Mouse (Mus musculus) right cerebral cortex, postnatal 36 days (tissue): ENCODE results near the gene Dnal1.
"Not testable (repeated sequence)": the region's sequence is repeated elsewhere in the genome, so short reads cannot be mapped to it uniquely, and the experiment has no call there.

Experiments
- DNase-seq, 2 experiments: peaks; one replicate each; pipeline ENCODE4 v3.0.0; 2022; ENCODE audit warnings: low spot score in 2 of 2, mixed read lengths in 1 of 2

The Dnal1 gene

GRCm38 (mm10) chr12:84114153-84114994, at the start of gene Dnal1:
Gene Dnal1, plus strand, starts transcription at chr12:84114366.
- peak; percentile 80 to 85 for DNase-seq

GRCm38 (mm10) chr12:84064621-84065020, 49.5 kb upstream of the Dnal1 start:
- DNase-seq, result no peak

GRCm38 (mm10) chr12:84067752-84068151, 46.4 kb upstream of the Dnal1 start:
- DNase-seq, result no peak

GRCm38 (mm10) chr12:84068296-84068695, 45.9 kb upstream of the Dnal1 start:
- no peak for DNase-seq

- DNase-seq, result no peak
Observed at GRCm38 (mm10) chr12:84068986-84069385, 45.2 kb upstream of the Dnal1 start, which contains the start of gene Acot5. Gene Acot5, plus strand, starts transcription at chr12:84069325.

GRCm38 (mm10) chr12:84069582-84069981, 44.6 kb upstream of the Dnal1 start:
- not testable (repeated sequence) for DNase-seq

GRCm38 (mm10) chr12:84071696-84072095, 42.5 kb upstream of the Dnal1 start:
- peak; percentile 27 to 70 for DNase-seq

- no peak for DNase-seq
Observed at GRCm38 (mm10) chr12:84077371-84077990, 36.7 kb upstream of the Dnal1 start.

GRCm38 (mm10) chr12:84083842-84084241, 30.3 kb upstream of the Dnal1 start:
- no peak for DNase-seq

GRCm38 (mm10) chr12:84084581-84084980, 29.6 kb upstream of the Dnal1 start:
- no peak for DNase-seq

GRCm38 (mm10) chr12:84094666-84095065, 19.5 kb upstream of the Dnal1 start:
- DNase-seq, result not testable (repeated sequence)

GRCm38 (mm10) chr12:84099605-84100004, 14.6 kb upstream of the Dnal1 start:
- DNase-seq, result no peak

- DNase-seq, result no peak
Observed at GRCm38 (mm10) chr12:84100071-84100470, 14.1 kb upstream of the Dnal1 start.

GRCm38 (mm10) chr12:84100604-84101492, 13.3 kb upstream of the Dnal1 start, which contains the start of gene Acot6:
Gene Acot6, plus strand, starts transcription at chr12:84100654.
- DNase-seq, result peak; percentile 11 to 34

- DNase-seq, result no peak
Observed at GRCm38 (mm10) chr12:84101493-84101845, 12.7 kb upstream of the Dnal1 start.

- DNase-seq, result no peak
Observed at GRCm38 (mm10) chr12:84107012-84107411, 7.2 kb upstream of the Dnal1 start.

- DNase-seq, result no peak
Observed at GRCm38 (mm10) chr12:84107692-84108091, 6.5 kb upstream of the Dnal1 start.

GRCm38 (mm10) chr12:84109924-84110323, 4.2 kb upstream of the Dnal1 start:
- no peak for DNase-seq

- no peak for DNase-seq
Observed at GRCm38 (mm10) chr12:84110814-84111213, 3.4 kb upstream of the Dnal1 start.

GRCm38 (mm10) chr12:84113676-84114075, 490 bp upstream of the Dnal1 start:
- DNase-seq, result no peak

GRCm38 (mm10) chr12:84119584-84119983, 5.4 kb downstream of the Dnal1 start:
- no peak for DNase-seq

- DNase-seq, result no peak
Observed at GRCm38 (mm10) chr12:84125892-84126291, 11.7 kb downstream of the Dnal1 start.
